Mouse (Mus musculus) large intestine, adult 2 months (tissue): ENCODE measurements around the gene Coq10b. TPM values are rescaled to one million over a fixed set of nuclear protein-coding genes. Genes with fewer than 3 reads are reported as not detected.
"Not testable (repeated sequence)": the region's sequence is repeated elsewhere in the genome, so short reads cannot be mapped to it uniquely, and the experiment has no call there.

Experiments used
- DNase-seq: peaks from one replicate; pipeline ENCODE4 v3.0.0-alpha.2; 2012; ENCODE audit warnings: low read depth, low spot score
- WGBS: fragments of 180-500 bp; shearing (Covaris S2); methylation state at CpG from one replicate; pipeline ENCODE4 v1.1.7; 2018; 5-methylcytosine and 5-hydroxymethylcytosine counted together
- polyA plus RNA-seq: library from polyadenylated mRNA; depleted of rRNA; stranded (reverse); fragments of >200 nt; gene quantifications from 2 replicates; pipeline ENCODE4 v1.2.3, GENCODE M21; 2012; rRNA removed

The Coq10b gene
- polyA plus RNA-seq = 7.8 and 10.2 TPM in 2 replicates

DNA sequence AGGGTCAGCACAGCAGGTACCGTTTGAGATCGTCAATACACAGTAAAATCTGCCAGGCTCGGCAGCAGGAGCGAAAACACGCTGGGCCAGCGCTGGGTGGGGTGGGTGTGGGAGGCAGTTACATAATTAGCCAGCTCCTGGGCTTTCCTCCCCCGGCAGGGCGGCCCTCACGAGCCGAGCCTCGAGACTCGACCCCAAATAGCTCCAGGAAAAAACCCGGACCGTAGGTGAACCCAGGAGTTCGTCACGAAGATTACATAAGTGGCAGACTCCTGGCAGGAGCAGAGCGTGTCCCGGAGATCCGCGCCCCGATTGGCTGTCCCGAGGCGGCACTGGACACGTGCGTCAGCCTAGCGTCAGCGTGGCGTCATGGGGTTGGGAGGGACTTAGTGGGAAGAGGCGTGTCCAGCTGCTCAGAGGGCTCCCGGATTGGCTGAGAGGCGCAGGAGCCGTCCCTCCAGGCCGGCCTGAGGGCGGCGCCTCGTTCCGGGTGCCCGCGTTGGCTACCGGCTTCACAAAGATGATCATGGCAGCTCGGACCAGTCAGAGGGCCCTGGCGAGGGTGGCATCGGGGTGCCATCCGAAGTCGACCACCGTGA is at the start of gene Coq10b:
Coq10b (plus strand) TSS at position 416 of the 599 bp plus-strand sequence.
- under 1% methylated on average over 46 of the region's 46 CpGs for WGBS
- DNase-seq = peak; percentile 89

DNA sequence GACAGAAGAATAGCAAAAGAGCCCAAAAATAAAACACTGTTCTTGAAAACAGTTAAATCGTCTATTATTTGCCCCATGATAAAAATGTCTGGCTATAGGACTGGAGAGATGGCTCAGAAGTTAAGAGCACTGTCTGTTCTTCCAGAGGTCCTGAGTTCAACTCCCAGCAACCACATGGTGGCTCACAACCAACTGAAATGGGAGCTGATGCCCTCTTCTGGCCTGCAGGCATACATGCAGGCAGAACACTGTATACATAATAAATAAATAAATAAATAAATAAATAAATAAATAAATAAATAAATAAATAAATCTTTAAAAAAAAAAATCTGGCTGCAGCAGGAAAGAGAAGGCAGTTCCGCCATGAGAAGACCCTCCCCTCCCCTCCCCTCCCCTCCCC is 44.3 kb upstream of the Coq10b start:
- WGBS = 92% methylated on average over 2 of the region's 2 CpGs
- DNase-seq = not testable (repeated sequence)

DNA sequence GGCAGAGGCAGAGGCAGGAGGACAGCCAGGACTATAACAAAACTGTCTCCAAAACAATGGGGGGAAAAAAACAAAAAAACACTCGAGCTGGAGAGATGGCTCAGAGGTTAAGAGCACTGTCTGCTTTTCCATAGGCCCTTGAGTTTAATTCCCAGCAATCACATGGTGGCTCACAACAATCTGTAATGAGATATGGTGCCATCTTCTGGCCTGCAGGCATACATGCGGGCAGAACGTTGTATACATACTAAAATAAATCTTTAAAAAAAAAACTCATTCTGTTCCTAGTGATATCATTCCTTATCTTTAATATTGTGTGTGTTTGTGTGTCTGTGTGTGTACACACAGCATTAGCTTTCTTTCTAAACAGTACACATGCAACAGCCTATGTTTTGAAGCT is 40.1 kb upstream of the Coq10b start:
- 28% methylated on average over 3 of the region's 3 CpGs for WGBS
- DNase-seq = no peak

DNA sequence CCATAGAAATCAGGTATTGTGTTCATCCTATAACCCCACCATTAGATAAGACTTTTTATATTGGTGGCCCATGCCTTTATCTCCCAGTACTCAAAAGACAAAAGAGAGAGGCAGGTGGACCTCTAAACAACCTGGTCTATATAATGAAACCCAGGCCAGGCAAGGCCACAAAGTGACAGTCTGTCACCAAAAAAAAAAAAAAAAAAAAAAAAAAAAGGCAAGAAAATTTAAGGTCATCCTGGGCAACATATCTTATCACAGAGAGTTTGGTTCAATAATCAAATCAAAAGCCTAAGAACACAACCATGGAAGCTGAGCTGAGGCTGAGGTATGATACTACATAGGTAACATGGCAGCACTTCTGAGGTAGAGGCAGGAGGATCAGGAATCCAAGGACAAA is 30.7 kb upstream of the Coq10b start:
- DNase-seq = no peak

DNA sequence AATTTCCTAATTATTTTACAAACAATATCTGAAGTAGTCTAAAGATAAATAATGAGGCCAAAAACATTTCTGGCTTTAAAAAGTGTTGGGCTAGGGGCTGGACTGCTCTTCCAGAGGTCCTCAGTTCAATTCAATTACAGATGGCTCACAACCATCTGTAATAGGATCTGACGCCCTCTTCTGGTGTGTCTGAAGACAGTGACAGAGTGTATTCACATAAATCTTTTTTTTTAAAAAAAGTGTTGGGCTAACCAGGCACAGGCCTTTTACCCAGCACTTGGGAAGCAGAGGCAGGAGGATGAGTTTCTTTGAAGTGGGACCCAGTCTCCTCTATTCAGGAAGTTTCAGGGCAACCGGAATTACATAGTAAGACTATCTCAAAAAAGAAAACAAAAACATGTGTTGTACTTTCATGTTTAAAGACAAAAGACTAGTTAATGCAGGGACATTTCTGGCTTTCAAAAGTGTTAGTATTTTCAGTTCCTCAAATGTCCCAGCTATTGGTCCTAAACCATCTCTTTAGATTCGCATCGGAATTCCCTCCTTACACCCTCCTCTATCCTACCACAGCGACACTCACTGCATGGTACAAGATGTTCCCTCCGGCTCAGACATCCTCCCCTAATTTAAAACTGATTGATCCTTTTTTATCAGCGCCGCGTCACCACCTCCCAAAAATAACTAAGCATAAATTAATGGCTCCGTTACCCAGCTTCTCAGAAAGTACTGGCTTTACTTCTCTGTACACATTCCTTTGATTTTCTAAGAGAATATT is 26.7 kb upstream of the Coq10b start:
- WGBS = 2% methylated on average over 10 of the region's 10 CpGs
- no peak for DNase-seq

DNA sequence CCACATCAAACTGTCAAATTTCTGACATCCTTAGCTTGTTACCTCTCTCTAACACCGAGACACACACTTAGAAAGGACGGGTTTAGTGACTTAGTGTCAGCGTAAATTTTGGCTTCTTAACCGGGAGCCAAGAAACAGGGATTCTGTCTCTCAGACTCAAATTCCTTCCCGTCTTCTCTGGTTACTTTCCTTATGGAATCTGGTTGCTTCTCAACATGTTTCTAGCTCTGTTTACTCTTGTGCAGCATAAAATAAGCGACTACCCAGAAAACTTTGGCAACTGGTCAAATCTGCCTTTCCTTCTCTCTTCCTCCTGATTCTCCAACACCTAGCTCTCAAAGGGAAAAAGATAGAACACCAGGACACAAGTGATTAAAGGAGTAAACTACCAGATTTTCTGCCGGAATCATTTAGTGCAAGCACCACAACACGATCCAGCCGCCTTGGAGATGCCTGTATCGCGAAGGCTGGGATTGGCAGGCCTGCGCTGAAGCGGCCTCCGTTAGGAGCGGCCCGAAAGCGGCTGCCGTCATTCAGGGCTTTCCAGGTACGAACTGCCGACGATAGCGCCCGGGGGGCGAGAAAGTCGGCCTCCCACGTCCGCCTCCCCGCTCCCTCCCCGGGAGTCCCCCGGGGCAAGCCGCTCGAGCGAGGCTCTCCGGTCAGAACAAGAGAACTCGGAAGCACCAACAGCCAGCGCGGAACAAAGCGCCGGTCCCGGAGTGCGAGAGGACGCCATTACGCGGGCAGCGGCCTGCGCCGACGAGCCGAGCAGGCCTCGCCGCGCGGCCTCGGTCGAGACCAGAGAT is 25.9 kb upstream of the Coq10b start:
- DNase-seq = no peak
- WGBS = under 1% methylated on average over 55 of the region's 55 CpGs

DNA sequence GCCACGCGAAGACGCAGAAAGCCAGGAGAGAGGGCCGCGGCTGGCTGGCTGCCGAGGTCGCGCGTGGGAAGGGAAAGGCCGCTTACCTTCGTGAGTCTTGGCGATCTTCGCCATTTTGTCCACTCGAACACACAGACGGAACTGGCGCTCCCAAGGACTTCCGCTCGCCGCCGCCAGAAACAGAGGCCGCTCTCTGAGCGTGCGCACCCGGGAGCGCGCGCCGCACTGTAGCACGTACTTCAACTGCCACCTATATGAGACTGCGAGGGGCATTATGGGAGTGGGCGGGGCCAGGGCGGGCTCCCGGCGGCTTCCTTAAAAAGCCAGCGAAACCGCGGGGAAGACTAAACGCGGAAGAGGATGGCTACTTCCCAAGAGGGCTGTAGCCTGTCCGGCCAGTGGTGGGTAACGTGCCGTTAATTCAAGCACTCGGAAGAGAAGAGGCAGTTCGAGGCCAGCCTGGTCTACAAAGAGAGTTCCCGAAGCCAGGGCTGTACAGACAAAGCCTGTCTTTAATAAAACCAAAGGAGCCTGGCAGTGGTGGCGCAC is 25.2 kb upstream of the Coq10b start, which contains the start of gene Sf3b1:
Sf3b1 (minus strand) TSS at position 229 of the 549 bp plus-strand sequence.
- 2% methylated on average over 46 of the region's 46 CpGs for WGBS
- peak; percentile 86 for DNase-seq

DNA sequence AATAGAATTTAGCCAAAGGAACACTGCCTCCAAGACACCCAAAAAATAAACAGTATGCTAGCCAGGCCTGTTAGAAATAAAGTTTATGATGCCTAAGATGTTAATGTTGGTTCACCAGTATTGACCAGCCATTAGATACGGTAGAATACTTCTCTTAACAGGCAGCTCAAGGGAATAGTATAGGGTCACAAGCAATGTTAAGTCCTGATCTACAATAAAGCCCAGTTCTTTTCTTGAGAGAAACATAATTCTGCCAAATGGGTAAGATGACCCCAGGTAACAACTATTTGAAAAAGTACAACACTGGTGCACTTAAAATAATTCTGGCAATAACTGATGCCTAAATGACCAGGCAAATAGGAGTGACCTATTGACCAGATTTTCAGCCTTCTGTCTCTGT is 24.6 kb upstream of the Coq10b start:
- DNase-seq = no peak
- WGBS = 69% methylated on average over 1 of the region's 1 CpGs

DNA sequence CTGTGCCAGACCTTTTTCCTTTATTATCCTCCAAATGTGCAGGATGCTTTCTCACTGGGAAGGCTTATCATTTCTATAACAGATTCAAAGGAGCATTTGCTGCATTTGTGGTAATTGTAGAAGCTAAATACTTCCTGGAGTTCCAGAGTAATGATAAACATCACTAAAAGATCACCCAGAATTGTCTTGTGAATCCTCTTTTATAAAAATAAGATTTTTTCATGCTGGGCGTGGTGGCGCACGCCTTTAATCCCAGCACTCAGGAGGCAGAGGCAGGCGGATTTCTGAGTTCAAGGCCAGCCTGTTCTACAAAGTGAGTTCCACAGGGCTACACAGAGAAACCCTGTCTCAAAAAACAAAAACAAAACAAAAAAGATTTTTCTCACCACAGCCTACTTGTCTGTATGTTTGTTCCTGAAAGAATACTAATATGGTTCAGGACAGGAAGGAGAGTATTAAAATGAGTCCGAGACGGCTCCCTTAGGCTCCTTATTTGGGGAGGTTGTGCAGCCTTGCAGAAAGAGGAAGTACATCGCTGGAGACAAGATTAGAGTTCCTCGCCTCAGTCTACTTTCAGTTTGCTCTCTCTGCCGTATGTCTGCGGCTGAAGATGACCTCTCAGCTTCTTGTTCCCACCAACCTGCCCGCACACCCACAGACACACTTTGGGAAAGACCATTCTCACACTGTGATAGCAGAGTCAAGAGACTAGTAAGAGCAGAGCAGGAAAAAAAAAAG is 23.9 kb upstream of the Coq10b start:
- 65% methylated on average over 11 of the region's 11 CpGs for WGBS
- no peak for DNase-seq

DNA sequence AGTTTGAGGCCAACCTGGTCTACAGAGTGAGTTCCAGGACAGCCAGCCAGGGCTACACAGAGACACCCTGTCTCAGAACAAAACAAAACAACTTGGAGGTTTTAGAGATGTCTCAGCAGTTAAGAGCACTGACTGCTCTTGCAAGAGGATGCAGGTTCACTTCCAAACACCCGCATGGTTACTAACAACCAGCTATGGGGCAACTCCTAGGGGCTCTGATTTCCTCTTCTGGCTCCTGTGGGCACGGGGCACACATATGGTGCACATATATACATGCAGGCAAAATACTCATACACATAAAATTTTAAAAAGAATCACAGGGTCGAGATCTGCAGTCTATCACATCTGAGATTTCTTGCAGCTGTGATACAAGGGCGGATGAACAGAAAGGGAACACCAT is 23.1 kb upstream of the Coq10b start:
- no peak for DNase-seq
- WGBS = 75% methylated on average over 4 of the region's 4 CpGs

DNA sequence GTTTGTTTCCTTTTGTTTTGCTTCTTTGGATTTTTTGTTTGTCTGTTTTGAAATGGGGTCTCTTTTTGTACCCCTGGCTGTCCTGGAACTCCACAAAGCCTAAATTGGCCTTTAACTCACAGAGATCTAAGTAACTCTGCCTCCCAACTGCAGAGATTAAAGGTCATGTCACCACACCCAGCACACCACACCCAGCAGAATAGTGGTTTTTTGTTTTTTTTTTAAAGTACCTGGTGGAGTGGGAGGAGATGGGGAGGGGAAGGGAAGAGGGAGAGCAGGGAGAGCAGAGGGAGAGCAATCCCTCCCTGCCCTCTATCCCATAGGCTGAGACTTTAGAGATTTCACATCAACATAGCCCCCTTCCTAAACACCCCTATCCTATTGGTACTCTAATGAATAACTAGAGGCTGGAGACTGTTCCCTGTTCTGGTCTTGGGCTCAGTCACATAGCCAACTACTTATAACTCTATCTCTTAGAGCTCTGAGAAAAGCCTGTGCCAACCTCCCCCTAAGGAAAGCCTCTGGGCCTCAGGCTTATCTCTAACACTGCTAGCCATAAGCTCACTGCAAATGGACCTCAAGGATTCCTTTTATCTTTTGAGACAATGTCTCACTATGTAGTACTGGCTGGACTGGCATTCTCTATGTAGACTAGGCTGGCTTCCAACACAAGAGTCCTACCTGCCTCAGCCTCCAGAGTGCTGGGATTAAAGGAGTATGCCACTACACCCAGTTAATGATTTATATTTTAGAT is 21.4 kb upstream of the Coq10b start:
- DNase-seq = no peak

DNA sequence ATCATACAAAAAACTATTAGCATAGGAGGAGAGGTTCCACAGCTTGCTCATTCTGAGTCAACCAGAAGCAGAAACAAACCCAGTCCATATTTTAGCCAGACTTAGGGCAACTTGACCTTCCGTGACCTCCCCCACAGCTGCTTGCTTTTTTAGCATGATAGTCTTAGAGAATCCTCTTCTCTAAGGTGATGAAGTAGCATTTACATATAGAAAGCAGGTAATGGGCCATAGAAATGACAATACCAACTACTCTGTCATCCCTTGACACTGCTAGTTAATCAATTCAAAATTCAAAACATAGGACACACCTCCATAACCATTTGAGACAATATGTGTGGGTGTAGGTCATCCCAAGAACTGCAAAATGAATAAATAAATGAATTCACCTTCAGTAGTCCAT is 12.6 kb upstream of the Coq10b start:
- 92% methylated on average over 1 of the region's 1 CpGs for WGBS
- DNase-seq = no peak

DNA sequence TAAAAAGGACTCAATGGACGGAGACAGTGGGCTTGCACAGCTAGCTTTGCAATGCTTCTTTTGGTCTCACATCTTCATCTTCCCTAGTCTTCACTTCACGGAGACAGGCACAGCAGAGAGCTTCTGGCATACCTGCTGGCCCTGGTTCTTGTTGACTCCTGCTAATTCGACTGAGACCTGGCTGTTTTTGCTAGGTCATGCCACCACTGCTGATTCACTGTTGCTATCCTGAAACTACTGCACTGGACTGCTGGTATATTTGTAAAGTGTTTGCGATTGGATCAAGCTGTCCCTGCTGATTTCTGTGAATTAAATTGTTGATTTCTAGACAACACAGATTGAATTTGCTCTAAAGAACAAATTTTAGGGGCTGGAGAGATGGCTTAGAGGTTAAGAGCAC is 10.9 kb upstream of the Coq10b start:
- DNase-seq = no peak
- 89% methylated on average over 4 of the region's 4 CpGs for WGBS

DNA sequence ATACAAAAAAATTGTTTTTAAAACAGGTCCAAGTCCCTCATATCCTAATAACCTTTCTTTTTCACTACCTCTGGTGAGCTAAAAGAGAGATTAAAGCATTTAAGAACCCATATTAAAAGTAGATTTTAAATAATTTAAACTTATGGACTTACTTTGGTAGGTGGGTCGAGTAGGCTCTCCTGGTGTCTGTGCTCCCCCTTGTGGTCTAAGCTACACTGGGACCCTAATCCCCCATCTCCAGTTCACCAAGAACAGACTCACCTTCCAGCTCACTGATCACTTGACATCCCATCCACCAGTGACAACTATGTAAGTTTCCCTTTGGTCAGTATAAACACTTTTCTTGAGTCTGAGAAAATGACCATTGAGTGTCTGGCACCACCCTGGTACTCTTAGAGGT is 10.3 kb upstream of the Coq10b start:
- DNase-seq = no peak
- WGBS = 86% methylated on average over 1 of the region's 1 CpGs

DNA sequence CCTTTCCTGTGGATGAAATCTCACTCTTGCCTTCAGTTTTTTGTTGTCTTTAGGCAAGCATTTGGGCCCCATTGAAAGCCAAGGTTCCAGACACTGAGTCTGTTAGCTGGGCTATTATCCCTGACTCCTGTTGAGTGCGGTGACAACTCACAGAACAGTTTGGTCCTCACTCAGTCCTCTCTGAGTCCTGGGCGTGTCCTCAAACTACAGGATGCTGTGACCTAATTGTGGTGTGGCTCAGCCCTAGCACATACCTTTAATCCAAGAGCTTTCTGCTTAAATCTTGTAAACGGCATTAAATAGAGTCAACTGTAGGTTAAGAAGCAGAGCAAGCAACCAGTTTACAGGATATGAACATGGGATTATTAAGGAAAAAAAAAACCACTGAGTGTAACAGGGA is 9.4 kb upstream of the Coq10b start:
- DNase-seq = no peak
- 76% methylated on average over 3 of the region's 3 CpGs for WGBS

DNA sequence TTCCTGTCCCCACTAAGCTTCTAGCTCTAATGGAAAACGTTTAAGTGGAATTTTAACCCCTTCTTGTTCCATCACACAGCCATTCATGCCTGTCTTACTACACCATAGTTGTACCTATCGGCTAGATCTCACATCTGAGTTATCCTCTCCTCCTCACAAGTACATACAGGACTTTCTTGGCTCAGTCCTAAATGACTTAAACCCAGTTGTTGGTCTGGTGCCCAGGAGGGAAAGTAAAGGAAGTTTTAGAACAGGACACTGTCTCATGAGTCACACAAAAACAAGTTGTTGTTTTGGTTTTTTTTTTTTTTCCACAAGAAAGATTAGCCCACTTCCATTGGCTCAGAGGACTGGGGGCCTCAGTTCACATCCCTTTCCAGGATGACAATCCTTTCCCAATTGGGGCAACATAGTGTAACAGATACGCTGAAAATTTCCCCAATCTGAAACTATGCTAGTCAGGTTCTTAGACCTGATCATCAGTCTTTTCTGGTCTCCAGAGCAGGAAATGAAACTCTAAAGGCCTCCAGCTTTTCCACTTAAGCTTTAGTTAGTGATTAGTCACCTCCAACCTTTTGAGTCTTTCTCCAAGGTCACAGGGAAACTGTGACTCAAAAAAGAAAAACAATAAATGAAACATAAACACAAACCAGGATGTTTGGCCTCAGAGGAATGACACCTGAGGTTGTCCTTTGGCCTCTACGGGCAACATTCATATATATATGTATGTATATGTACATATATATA is 3.6 kb upstream of the Coq10b start:
- no peak for DNase-seq
- WGBS = 59% methylated on average over 4 of the region's 4 CpGs

DNA sequence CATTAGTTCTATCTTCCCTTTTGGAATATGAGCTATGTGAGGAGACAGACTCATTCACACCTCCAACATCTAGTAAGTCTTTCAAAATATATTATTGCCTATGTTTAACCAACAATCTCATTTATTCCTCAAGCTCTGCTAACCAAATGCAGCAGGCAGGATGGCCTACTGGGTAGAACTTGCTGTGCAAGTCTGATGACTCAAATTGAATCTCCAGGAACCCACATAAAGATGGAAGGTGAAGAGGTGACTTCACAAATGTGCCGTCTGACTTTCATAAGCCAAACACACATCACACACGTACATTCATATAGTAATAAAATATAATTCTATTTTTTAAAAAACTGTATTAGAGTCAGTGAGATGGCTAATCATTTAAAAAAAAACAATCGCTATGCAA is 899 bp upstream of the Coq10b start:
- no peak for DNase-seq
- WGBS = 52% methylated on average over 3 of the region's 3 CpGs

DNA sequence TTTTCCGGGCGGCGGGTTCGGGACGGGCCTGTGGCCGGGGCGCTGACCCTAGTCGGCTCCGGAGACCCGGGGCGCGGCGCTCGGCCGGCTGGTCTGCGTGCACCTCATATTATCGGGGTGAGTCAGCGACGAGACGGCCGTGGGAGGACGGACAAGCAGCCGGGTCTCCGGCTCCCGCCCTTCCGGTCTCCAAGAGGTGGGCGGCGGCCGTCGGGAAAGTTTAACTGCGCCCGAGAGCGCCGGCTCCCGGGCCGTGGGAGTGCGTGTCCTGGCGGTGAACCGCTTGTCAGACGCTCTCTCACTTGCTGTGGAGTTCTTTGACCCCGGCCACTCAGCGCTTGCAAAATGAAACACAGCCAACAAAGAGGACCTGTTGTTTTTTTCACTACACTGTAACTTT is 435 bp downstream of the Coq10b start:
- peak; percentile 45 for DNase-seq
- WGBS = under 1% methylated on average over 42 of the region's 42 CpGs
